Mouse (Mus musculus) forebrain, embryonic 16.5 days (tissue): Measurements from ENCODE around the gene Gm11237. TPM values are rescaled to one million over a fixed set of nuclear protein-coding genes. Genes with fewer than 3 reads are reported as not detected.
"Not testable (repeated sequence)": the region's sequence is repeated elsewhere in the genome, so short reads cannot be mapped to it uniquely, and the experiment has no call there.

Source experiments
- ATAC-seq: fragments of 200-750 bp; cut with Nextera tagmentation; 2 replicates; pipeline ENCODE4 v1.8.0; 2017; ENCODE audit warnings: mild to moderate bottlenecking, moderate library complexity
- H3K27ac ChIP-seq: fragments of 300-500 bp; sonication (generic); 2 replicates; pipeline ENCODE4 v1.5.1; 2014; ENCODE audit warnings: low read length, control low read depth
- H3K27me3 ChIP-seq: fragments of 300-500 bp; sonication (generic); replicated peaks from 2 replicates; pipeline ENCODE4 v1.6.1; 2014; ENCODE audit warnings: low read length; ENCODE audit not compliant: control insufficient read depth, insufficient read depth
- H3K36me3 ChIP-seq: fragments of 300-500 bp; sonication (generic); 2 replicates; pipeline ENCODE4 v1.6.1; 2014; ENCODE audit not compliant: control insufficient read depth, insufficient read depth
- H3K4me1 ChIP-seq: fragments of 300-500 bp; sonication (generic); replicated peaks from 2 replicates; pipeline ENCODE4 v1.6.1; 2014; ENCODE audit warnings: low read length; ENCODE audit not compliant: control insufficient read depth, insufficient read depth
- H3K4me2 ChIP-seq: fragments of 300-500 bp; sonication (generic); 2 replicates; pipeline ENCODE4 v1.6.1; 2014; ENCODE audit warnings: mild to moderate bottlenecking, low read length, control low read depth
- H3K4me3 ChIP-seq: fragments of 300-500 bp; sonication (generic); replicated peaks from 2 replicates; pipeline ENCODE4 v1.5.1; 2014; ENCODE audit warnings: mild to moderate bottlenecking, low read length, control low read depth
- H3K9ac ChIP-seq: fragments of 300-500 bp; sonication (generic); replicated peaks from 2 replicates; pipeline ENCODE4 v1.6.1; 2014; ENCODE audit warnings: low read depth, low read length, control low read depth
- H3K9me3 ChIP-seq: fragments of 300-500 bp; sonication (generic); 2 replicates; pipeline ENCODE4 v1.6.1; 2016; ENCODE audit warnings: low read length; ENCODE audit not compliant: control insufficient read depth
- WGBS: fragments of 180-500 bp; shearing (Covaris S2); extraction: QIAGEN DNeasy Blood & Tissue Kit; methylation state at CpG from one replicate; pipeline ENCODE4 v1.1.7; 2014; 5-methylcytosine and 5-hydroxymethylcytosine counted together
- polyA plus RNA-seq: library from polyadenylated mRNA; unstranded; fragments of >200 nt; fragmentation: Nextera tagmentation; extraction: Ambion mirVana; gene quantifications from 2 replicates; pipeline ENCODE4 v1.2.1, GENCODE M21; 2015

Gm11237 gene
- polyA plus RNA-seq = not detected in 2 replicates

GRCm38 (mm10) chr4:73622684-73623083, at the start of gene Gm11237:
Gene Gm11237 (plus strand): TSS chr4:73622984.
- not testable (repeated sequence) for H3K9ac ChIP-seq, H3K27ac ChIP-seq, H3K27me3 ChIP-seq, H3K9me3 ChIP-seq, H3K4me3 ChIP-seq, H3K4me2 ChIP-seq, ATAC-seq, H3K4me1 ChIP-seq, H3K36me3 ChIP-seq
- no CpG with 5 or more reads among the region's 3 CpGs for WGBS

- WGBS = 4% methylated on average over 3 of the region's 3 CpGs
- no peak overlapping the region for H3K4me3 ChIP-seq
- no peaks in the 10 kb centered on the region for H3K27me3 ChIP-seq
- ATAC-seq = peak; percentile 93
- H3K9me3 ChIP-seq = no peaks in the 10 kb centered on the region
- H3K4me2 ChIP-seq = no peak overlapping the region
- no peaks in the 10 kb centered on the region for H3K36me3 ChIP-seq
- no peaks in the 10 kb centered on the region for H3K4me1 ChIP-seq
- H3K27ac ChIP-seq = no peak overlapping the region
- no peak overlapping the region for H3K9ac ChIP-seq
These were observed 23.5 kb upstream of the Gm11237 start for GRCm38 (mm10) chr4:73599248-73599647.

- H3K4me1 ChIP-seq, H3K9me3 ChIP-seq, H3K4me2 ChIP-seq, H3K27me3 ChIP-seq, H3K9ac ChIP-seq, H3K36me3 ChIP-seq, H3K27ac ChIP-seq, H3K4me3 ChIP-seq, ATAC-seq: not testable (repeated sequence)
- no CpG with 5 or more reads among the region's 3 CpGs for WGBS
These were observed 15.2 kb upstream of the Gm11237 start, which contains the start of gene Gm11238 for GRCm38 (mm10) chr4:73607581-73607980. Gene Gm11238 (plus strand): TSS chr4:73607881.

- H3K9ac ChIP-seq, H3K27me3 ChIP-seq, H3K4me2 ChIP-seq, H3K4me1 ChIP-seq, H3K9me3 ChIP-seq, ATAC-seq, H3K36me3 ChIP-seq, H3K4me3 ChIP-seq, H3K27ac ChIP-seq: not testable (repeated sequence)
- WGBS = no CpG with 5 or more reads among the region's 4 CpGs
These were observed 15.0 kb downstream of the Gm11237 start, which contains the start of gene Gm11236 for GRCm38 (mm10) chr4:73637821-73638220. Gene Gm11236 (plus strand): TSS chr4:73638121.

GRCm38 (mm10) chr4:73661864-73662263, 39.1 kb downstream of the Gm11237 start:
- not testable (repeated sequence) for ATAC-seq, H3K4me2 ChIP-seq, H3K27ac ChIP-seq, H3K9ac ChIP-seq, H3K4me1 ChIP-seq, H3K36me3 ChIP-seq, H3K27me3 ChIP-seq, H3K9me3 ChIP-seq, H3K4me3 ChIP-seq
- 85% methylated on average over 4 of the region's 4 CpGs for WGBS

GRCm38 (mm10) chr4:73668054-73668453, 45.3 kb downstream of the Gm11237 start, which contains the start of gene Gm11239:
Gene Gm11239 (plus strand): TSS chr4:73668354.
- H3K4me3 ChIP-seq, H3K27me3 ChIP-seq, H3K36me3 ChIP-seq, H3K27ac ChIP-seq, ATAC-seq, H3K9ac ChIP-seq, H3K4me1 ChIP-seq, H3K9me3 ChIP-seq, H3K4me2 ChIP-seq: not testable (repeated sequence)
- no CpG with 5 or more reads among the region's 4 CpGs for WGBS

Other genes with a start within 250 kb of the Gm11237 start
- not detected in 2 replicates for gene Gm11487, start 217.9 kb upstream of the Gm11237 start, polyA plus RNA-seq
- not detected in 2 replicates for gene Gm11238, start 15.1 kb upstream of the Gm11237 start, polyA plus RNA-seq
- not detected in 2 replicates for gene Gm11236, start 15.1 kb downstream of the Gm11237 start, polyA plus RNA-seq
- not detected in 2 replicates for gene Gm11239, start 45.4 kb downstream of the Gm11237 start, polyA plus RNA-seq
- not detected in 2 replicates for gene Gm428, start 60.5 kb downstream of the Gm11237 start, polyA plus RNA-seq
- gene Rasef, start 168.0 kb downstream of the Gm11237 start, polyA plus RNA-seq = 0.10 and 0.42 TPM in 2 replicates